In the genomic region with DNA sequence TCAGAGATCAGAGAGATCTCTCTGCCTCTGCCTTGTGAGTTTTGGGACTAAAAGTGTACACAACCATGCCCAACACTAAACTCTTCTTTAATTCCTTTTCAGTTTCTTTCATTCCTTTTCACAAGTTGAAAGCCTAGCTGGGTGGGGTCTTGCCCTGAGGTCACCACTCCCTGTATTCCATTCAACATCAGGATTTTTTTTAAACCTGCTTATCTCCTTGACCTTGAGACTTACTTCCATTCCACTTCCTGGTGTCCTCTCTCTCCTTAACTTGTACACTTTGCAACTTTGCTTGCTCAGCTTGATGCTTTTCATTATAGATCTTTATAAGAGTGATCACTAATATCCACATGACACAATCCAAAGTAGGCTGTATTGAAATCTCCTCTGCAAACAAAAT, we compare ENCODE assay signal across 15 mouse cellular contexts.
DNase-seq lines count a peak whose midpoint lies in the region.
"Had no signal": no experiment of that assay in that cellular context is flagged by ENCODE, and none has a peak within 500 bp of the region (broad histone marks: within the 10 kb centered on the region; RNA-seq: fewer than 3 reads in every experiment).

No protein-coding gene starts in this region.

- DNase-seq in ES-CJ7 (ENCODE audit: low read depth, low spot score): peak; percentile 64
- DNase-seq in R1 (ENCODE audit: low read depth, low spot score): peak; percentile 48
- DNase-seq in lung, adult 18-20 months: no peak
- no peak for DNase-seq in left cerebral cortex, adult 8-10 months (ENCODE audit: low spot score in 2 of 2)
- DNase-seq in adrenal gland, adult 18-20 months (ENCODE audit: low spot score in 2 of 2): no peak
- DNase-seq: adrenal gland, adult 2 months; adrenal gland, postnatal 10 days; adrenal gland, postnatal 25 days; cerebellum, adult 11 months; cerebellum, adult 18-20 months; cerebellum, adult 8-10 months; cerebellum, adult 9-11 months; cerebellum, postnatal 14 days; cerebellum, postnatal 36 days; embryo, embryonic 11 days had no signal

Comparison
In these comparisons a context has a peak if more than half of its experiments do, and no peak if none do; other contexts are left out.
1. DNase-seq: peak in ES-CJ7 (single experiment) and R1 (single experiment); none in lung, adult 18-20 months (0 of 2), left cerebral cortex, adult 8-10 months (0 of 2) and adrenal gland, adult 18-20 months (0 of 2).